Mouse (Mus musculus) spleen, adult 2 months (tissue): ENCODE data around the gene Cobll1. TPM values are rescaled to one million over a fixed set of nuclear protein-coding genes. Genes with fewer than 3 reads are reported as not detected.

Source experiments
- DNase-seq, 2 experiments: peaks; one replicate each; pipeline versions ENCODE4 v3.0.0 to v3.0.0-alpha.2; 2012 to 2021; ENCODE audit warnings: low spot score in 2 of 2, low read depth in 1 of 2
- H3K27ac ChIP-seq: fragments of 200-500 bp; 2 replicates; pipeline ENCODE4 v1.5.1; 2012; ENCODE audit warnings: low read length, inconsistent platforms; ENCODE audit not compliant: insufficient read depth
- H3K27me3 ChIP-seq: fragments of 200-500 bp; 2 replicates; pipeline ENCODE4 v1.6.1; 2012; ENCODE audit warnings: mild to moderate bottlenecking, moderate library complexity, low read length, inconsistent platforms; ENCODE audit not compliant: control insufficient read depth, insufficient read depth
- H3K36me3 ChIP-seq: fragments of 200-500 bp; 2 replicates; pipeline ENCODE4 v1.6.1; 2012; ENCODE audit warnings: mild to moderate bottlenecking, low read length, inconsistent platforms; ENCODE audit not compliant: control insufficient read depth, insufficient read depth
- H3K4me1 ChIP-seq: fragments of 200-500 bp; 2 replicates; pipeline ENCODE4 v1.6.1; 2011; ENCODE audit warnings: inconsistent platforms; ENCODE audit not compliant: control insufficient read depth, insufficient read depth, insufficient read length
- H3K4me3 ChIP-seq: fragments of 200-500 bp; 2 replicates; pipeline ENCODE4 v1.5.1; 2011; ENCODE audit warnings: mild to moderate bottlenecking, inconsistent platforms; ENCODE audit not compliant: insufficient read depth, insufficient read length; ENCODE audit errors: extremely low read depth
- CTCF ChIP-seq: fragments of 200-500 bp; IDR thresholded peaks from 2 replicates; pipeline ENCODE4 v1.5.1; 2011; ENCODE audit warnings: mild to moderate bottlenecking, inconsistent platforms; ENCODE audit not compliant: insufficient read depth, insufficient read length, insufficient replicate concordance; ENCODE audit errors: extremely low read depth
- POLR2A ChIP-seq: fragments of 200-500 bp; IDR thresholded peaks from 2 replicates; pipeline ENCODE4 v1.6.1; 2011; ENCODE audit warnings: low read depth, low read length, inconsistent platforms
- WGBS: fragments of 180-500 bp; shearing (Covaris S2); methylation state at CpG from one replicate; pipeline ENCODE4 v1.1.7; 2018; 5-methylcytosine and 5-hydroxymethylcytosine counted together
- polyA plus RNA-seq: library from polyadenylated mRNA; depleted of rRNA; stranded (reverse); fragments of >200 nt; gene quantifications from 2 replicates; pipeline ENCODE4 v1.2.3, GENCODE M21; 2012

Cobll1 gene
- polyA plus RNA-seq, 1 experiment, result 5.4 TPM

DNA sequence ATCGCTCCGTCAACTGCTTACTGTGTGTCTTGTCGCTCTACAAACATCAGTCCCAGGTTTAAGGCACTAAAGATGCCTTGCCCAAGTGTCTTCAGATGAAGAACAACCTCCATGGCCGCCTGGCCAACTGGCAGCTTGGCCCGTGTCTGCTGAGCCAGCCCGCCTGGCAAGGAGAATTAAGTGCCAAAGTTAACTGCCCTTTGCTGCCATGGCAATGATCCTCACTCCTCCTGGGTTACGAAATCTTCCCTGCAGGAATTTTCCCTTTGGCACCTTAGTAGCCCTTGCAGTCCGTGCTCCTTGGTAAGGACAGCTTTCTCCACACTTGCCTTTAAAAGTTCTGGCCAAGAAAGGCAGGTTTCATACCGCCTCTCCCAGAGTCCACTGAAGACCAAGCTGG, 20.9 kb downstream of the Cobll1 start:
- Histone ChIP-seq H3K4me3 (no peak overlapping the region), H3K27ac (no peak overlapping the region), H3K27me3 (no peaks in the 10 kb centered on the region), H3K36me3 (no peaks in the 10 kb centered on the region), H3K4me1 (no peaks in the 10 kb centered on the region)
- DNase-seq, result no peak
- WGBS, result 95% methylated on average over 9 of the region's 9 CpGs
- TF ChIP-seq POLR2A, result no peak
- TF ChIP-seq CTCF, result no peak

GRCm38 (mm10) chr2:65217677-65218076, 21.5 kb downstream of the Cobll1 start:
- no peak for DNase-seq
- Histone ChIP-seq H3K27ac (no peak overlapping the region), H3K4me1 (no peaks in the 10 kb centered on the region), H3K4me3 (no peak overlapping the region), H3K36me3 (no peaks in the 10 kb centered on the region), H3K27me3 (no peaks in the 10 kb centered on the region)
- 91% methylated on average over 6 of the region's 6 CpGs for WGBS
- TF ChIP-seq CTCF (no peak), POLR2A (no peak)

- Histone ChIP-seq H3K27me3 (no peaks in the 10 kb centered on the region), H3K36me3 (no peaks in the 10 kb centered on the region), H3K4me3 (no peak overlapping the region), H3K27ac (no peak overlapping the region), H3K4me1 (no peaks in the 10 kb centered on the region)
- no peak for DNase-seq
- TF ChIP-seq POLR2A (no peak), CTCF (no peak)
Observed at GRCm38 (mm10) chr2:65216163-65216562, 23.0 kb downstream of the Cobll1 start.

- Histone ChIP-seq H3K36me3 (no peaks in the 10 kb centered on the region), H3K4me3 (no peak overlapping the region), H3K4me1 (no peaks in the 10 kb centered on the region), H3K27ac (no peak overlapping the region), H3K27me3 (no peaks in the 10 kb centered on the region)
- 92% methylated on average over 1 of the region's 1 CpGs for WGBS
- TF ChIP-seq POLR2A (no peak), CTCF (no peak)
- no peak for DNase-seq
Observed at GRCm38 (mm10) chr2:65214556-65214955, 24.6 kb downstream of the Cobll1 start.

DNA sequence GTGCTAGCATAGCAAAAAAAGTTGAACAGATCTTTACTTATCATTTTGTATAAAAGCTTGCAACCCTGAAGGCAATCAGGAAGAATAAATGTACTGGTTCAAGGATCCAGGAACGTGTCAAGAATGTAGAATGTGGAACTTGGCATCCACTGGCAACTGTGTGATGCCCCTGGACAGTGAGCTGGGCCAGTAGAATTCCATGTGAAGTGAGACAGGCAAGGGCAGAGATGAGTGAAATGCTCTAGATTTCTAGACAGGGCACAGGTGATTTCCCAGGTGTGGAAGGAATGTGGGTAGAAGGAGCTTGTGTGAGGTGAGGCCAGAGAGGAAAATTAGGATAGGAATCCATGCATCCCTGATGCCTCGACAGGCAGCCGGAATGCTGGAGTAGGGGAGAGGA, 25.5 kb downstream of the Cobll1 start:
- TF ChIP-seq CTCF (no peak), POLR2A (no peak)
- H3K36me3 ChIP-seq, result no peaks in the 10 kb centered on the region
- H3K27me3 ChIP-seq, result no peaks in the 10 kb centered on the region
- no peaks in the 10 kb centered on the region for H3K4me1 ChIP-seq
- no peak overlapping the region for H3K27ac ChIP-seq
- no peak overlapping the region for H3K4me3 ChIP-seq
- no peak for DNase-seq
- WGBS, result 91% methylated on average over 3 of the region's 3 CpGs

- Histone ChIP-seq H3K4me3 (no peak overlapping the region), H3K27me3 (no peaks in the 10 kb centered on the region), H3K36me3 (no peaks in the 10 kb centered on the region), H3K27ac (no peak overlapping the region), H3K4me1 (no peaks in the 10 kb centered on the region)
- DNase-seq, result no peak
- 87% methylated on average over 3 of the region's 3 CpGs for WGBS
- no peak for TF ChIP-seq CTCF
- TF ChIP-seq POLR2A, result no peak
Observed at GRCm38 (mm10) chr2:65211620-65212019, 27.6 kb downstream of the Cobll1 start.

- H3K27me3 ChIP-seq, result no peaks in the 10 kb centered on the region
- no peaks in the 10 kb centered on the region for H3K4me1 ChIP-seq
- H3K4me3 ChIP-seq, result no peak overlapping the region
- H3K27ac ChIP-seq, result no peak overlapping the region
- no peak for DNase-seq
- TF ChIP-seq POLR2A (no peak), CTCF (no peak)
- H3K36me3 ChIP-seq, result no peaks in the 10 kb centered on the region
- 81% methylated on average over 2 of the region's 2 CpGs for WGBS
Observed at GRCm38 (mm10) chr2:65207750-65208149, 31.5 kb downstream of the Cobll1 start.
